Mouse (Mus musculus) forebrain, embryonic 10.5 days (tissue): ENCODE results near the gene Sh2b2. TPM values are rescaled to one million over a fixed set of nuclear protein-coding genes. Genes with fewer than 3 reads are reported as not detected.

Source experiments
- DNase-seq: peaks from one replicate; pipeline ENCODE4 v3.0.0-alpha.2; 2017; ENCODE audit warnings: low spot score; ENCODE audit errors: extremely low spot score
- H3K27ac ChIP-seq: fragments of 300-500 bp; sonication (generic); 2 replicates; pipeline ENCODE4 v1.5.1; 2016; ENCODE audit warnings: mild to moderate bottlenecking
- H3K27me3 ChIP-seq: fragments of 300-500 bp; sonication (generic); 2 replicates; pipeline ENCODE4 v1.6.1; 2016; ENCODE audit warnings: mild to moderate bottlenecking; ENCODE audit not compliant: poor library complexity, severe bottlenecking
- H3K36me3 ChIP-seq: fragments of 300-500 bp; sonication (generic); replicated peaks from 2 replicates; pipeline ENCODE4 v1.6.1; 2016; ENCODE audit warnings: mild to moderate bottlenecking, moderate library complexity
- H3K4me1 ChIP-seq: fragments of 300-500 bp; sonication (generic); 2 replicates; pipeline ENCODE4 v1.6.1; 2016
- H3K4me3 ChIP-seq: fragments of 300-500 bp; sonication (generic); 2 replicates; pipeline ENCODE4 v1.5.1; 2016; ENCODE audit warnings: mild to moderate bottlenecking, moderate library complexity
- H3K9me3 ChIP-seq: fragments of 300-500 bp; sonication (generic); 2 replicates; pipeline ENCODE4 v1.6.1; 2016; ENCODE audit warnings: mild to moderate bottlenecking, moderate library complexity
- WGBS: fragments of 180-500 bp; shearing (Covaris S2); methylation state at CpG from one replicate; pipeline ENCODE4 v1.1.7; 2016; 5-methylcytosine and 5-hydroxymethylcytosine counted together
- polyA plus RNA-seq: library from polyadenylated mRNA; unstranded; fragments of >200 nt; fragmentation: Nextera tagmentation; extraction: Ambion mirVana; gene quantifications from 2 replicates; pipeline ENCODE4 v1.2.1, GENCODE M21; 2016

Sh2b2 gene
- polyA plus RNA-seq, 1 experiment from 2014 or later, result 12.5 TPM

DNA sequence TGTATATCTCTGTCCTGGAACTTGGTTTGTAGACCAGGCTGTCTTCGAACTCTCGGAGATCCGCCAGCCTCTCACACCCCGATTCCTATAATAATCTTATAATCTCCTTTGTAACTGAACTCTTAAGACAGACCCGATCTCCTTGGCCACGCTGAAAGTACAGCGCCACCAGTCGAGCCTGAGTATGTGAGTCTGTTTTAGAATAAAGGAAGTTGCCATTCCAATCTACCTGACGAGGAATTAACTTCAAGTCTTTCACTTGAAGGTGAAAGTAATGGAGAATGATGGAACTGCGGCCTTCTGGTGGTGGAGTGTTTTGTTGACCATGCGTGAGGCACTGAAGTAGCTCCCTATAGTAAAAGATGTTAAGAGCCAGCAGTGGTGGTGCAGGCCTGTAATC, 46.8 kb downstream of the Sh2b2 start:
- no peaks in the 10 kb centered on the region for H3K27me3 ChIP-seq
- peak; percentile 26 for DNase-seq
- peaks cover 24% of the 10 kb centered on the region for H3K4me1 ChIP-seq
- peak overlapping the region; percentile 93 for H3K27ac ChIP-seq
- H3K9me3 ChIP-seq, result 0 out of 2 replicates have a peak, but pooled peaks cover 10% of the 10 kb centered on the region
- 33% methylated on average over 11 of the region's 11 CpGs for WGBS
- H3K4me3 ChIP-seq, result peak overlapping the region; percentile 95
- peaks cover 34% of the 10 kb centered on the region for H3K36me3 ChIP-seq

DNA sequence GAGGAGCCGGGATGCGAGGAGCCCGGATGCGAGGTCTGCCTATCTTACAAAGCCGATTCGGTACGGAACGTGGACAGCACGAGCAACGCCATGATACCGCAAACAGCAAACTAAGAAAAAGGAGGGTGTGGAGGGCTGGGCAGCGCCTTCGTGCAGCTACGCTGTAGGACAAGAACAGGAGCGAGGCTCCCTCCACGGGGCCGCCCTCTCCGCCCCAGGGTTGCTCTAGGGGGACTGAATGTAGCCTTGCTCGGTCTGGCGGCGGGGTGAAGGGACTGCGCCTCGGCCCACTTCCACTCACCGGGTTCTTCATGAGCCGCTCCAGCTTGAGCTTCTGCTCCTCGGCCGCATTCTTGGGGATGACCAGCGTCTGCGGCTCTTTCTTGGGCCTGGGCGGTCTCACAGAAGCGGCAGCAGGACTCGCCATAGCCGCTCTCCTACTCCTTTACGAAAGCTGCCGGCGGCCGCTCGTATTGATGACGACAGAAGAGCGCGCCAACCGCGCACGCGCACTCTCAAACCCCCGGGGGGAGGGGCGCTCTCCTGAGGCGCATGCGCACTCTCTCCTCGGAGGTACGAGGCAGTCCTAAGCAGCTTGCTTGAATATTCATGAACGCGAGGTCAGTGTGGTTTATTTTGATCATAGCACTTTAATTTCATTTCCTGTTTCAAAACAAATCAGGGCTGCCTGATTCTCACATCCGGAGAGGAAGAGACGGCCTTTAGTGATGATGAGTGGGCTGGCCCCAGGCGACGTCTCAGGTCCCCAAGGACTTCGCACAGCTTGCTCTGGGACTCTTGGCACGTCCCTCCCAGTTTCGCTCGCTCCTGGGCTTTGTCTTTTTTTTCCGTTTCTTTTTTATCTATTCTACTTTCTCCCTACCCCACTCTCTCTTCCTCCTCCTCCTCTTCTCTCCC, 47.6 kb downstream of the Sh2b2 start, which contains the start of gene Prkrip1:
Gene Prkrip1 (minus strand): TSS at position 490 of the 918 bp plus-strand sequence.
- under 1% methylated on average over 62 of the region's 62 CpGs for WGBS
- H3K27me3 ChIP-seq, result no peaks in the 10 kb centered on the region
- DNase-seq, result peak; percentile 96

DNA sequence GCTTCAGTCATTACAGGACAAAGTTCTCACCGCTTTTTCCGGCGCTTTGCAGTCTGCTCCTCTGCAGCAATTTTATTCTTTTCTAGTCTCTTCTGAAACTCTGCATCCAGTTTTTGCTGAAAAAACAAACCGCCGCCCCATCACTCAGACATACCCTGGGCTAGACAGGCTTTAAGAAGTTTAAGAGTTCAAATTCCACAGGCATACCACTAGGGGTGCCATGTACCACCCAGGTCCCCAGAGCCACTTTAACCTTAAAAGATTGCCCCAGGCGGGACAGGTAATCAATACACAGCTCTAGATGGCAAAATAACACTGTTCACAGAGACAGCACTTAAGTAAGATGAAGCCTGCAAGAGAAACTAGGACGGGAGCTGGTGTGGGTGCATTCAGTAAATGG, 54.5 kb downstream of the Sh2b2 start:
- H3K36me3 ChIP-seq, result peaks cover 98% of the 10 kb centered on the region
- no peak overlapping the region for H3K27ac ChIP-seq
- 0 out of 2 replicates have a peak, but pooled peaks cover under 1% of the 10 kb centered on the region for H3K4me1 ChIP-seq
- H3K27me3 ChIP-seq, result no peaks in the 10 kb centered on the region
- 0 out of 2 replicates have a peak, but pooled peaks cover 6% of the 10 kb centered on the region for H3K9me3 ChIP-seq
- no peak overlapping the region for H3K4me3 ChIP-seq
- DNase-seq, result no peak
- 87% methylated on average over 7 of the region's 7 CpGs for WGBS

More for the DNA sequence above, 47.6 kb downstream of the Sh2b2 start, which contains the start of gene Prkrip1:
- Histone ChIP-seq H3K36me3 (peaks cover 39% of the 10 kb centered on the region), H3K9me3 (0 out of 2 replicates have a peak, but pooled peaks cover 8% of the 10 kb centered on the region), H3K27ac (peak within 1 kb of the TSS; percentile 93), H3K4me3 (peak within 1 kb of the TSS; percentile 95), H3K4me1 (peaks cover 24% of the 10 kb centered on the region)

DNA sequence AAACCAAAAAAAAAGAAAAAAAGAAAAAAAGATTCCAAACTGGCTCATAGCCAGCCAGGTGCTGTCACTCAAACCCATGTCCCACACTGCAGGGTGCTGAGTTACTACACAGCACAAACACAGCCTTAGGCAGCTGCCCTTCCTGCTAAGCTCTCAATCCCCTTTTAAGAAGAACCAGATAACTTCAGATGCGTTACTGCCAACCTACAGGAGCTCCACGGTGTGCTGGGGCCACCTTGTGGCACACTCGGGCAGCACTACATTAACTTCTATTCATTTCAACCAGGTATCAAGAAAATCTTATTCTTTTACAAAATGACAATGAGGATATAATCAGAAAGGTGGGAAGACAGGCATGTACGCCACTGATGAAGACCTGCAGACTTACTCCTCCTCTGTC, 59.6 kb downstream of the Sh2b2 start:
- 48% methylated on average over 4 of the region's 4 CpGs for WGBS
- H3K4me3 ChIP-seq, result no peak overlapping the region
- H3K36me3 ChIP-seq, result peaks cover 97% of the 10 kb centered on the region
- no peaks in the 10 kb centered on the region for H3K27me3 ChIP-seq
- H3K27ac ChIP-seq, result no peak overlapping the region
- H3K9me3 ChIP-seq, result no peaks in the 10 kb centered on the region
- H3K4me1 ChIP-seq, result peaks cover 13% of the 10 kb centered on the region
- DNase-seq, result peak; percentile 27

DNA sequence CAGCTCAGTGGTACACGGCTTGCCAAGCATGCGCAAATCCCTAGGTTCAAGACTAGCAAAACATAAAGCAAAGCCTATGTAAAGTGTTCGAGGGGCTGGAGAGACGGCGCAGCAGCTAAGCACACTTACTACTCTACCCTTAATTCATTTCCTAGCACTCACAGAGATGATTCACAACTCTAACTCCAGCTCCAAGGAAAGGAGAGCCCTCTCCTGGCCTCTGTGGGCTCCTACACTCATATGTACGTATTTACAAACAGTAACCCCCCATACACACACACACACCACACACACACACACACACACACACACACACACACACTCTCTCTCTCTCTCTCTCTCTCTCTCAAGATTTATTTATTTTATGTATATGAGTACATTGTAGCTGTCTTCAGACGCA, 62.6 kb downstream of the Sh2b2 start:
- peaks cover 13% of the 10 kb centered on the region for H3K4me1 ChIP-seq
- no peak overlapping the region for H3K4me3 ChIP-seq
- no peak overlapping the region for H3K27ac ChIP-seq
- DNase-seq, result no peak
- 97% methylated on average over 7 of the region's 7 CpGs for WGBS
- no peaks in the 10 kb centered on the region for H3K9me3 ChIP-seq
- no peaks in the 10 kb centered on the region for H3K27me3 ChIP-seq
- H3K36me3 ChIP-seq, result peaks cover 97% of the 10 kb centered on the region

DNA sequence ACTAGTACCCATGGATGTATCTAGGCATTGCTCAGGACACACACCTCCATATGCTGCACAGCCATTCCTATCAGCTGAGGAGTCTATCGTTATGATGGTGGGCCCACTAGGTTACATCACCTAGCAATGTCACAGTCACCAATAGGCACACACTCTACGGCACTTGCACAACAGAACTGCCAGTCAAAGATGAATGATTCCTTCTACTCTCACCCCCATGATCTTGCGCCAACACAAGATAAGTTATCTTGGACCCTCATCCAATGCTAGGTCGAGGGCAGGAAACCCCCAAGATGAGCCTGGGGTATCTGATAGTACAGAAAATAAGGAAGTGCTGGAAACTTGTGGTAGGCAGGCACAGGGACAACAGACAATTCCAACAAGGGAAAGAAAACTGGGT, 63.5 kb downstream of the Sh2b2 start:
- Histone ChIP-seq H3K27ac (no peak overlapping the region), H3K36me3 (peaks cover 97% of the 10 kb centered on the region), H3K4me3 (no peak overlapping the region), H3K4me1 (peaks cover 13% of the 10 kb centered on the region), H3K27me3 (no peaks in the 10 kb centered on the region), H3K9me3 (no peaks in the 10 kb centered on the region)
- WGBS, result 89% methylated on average over 4 of the region's 4 CpGs
- DNase-seq, result no peak

DNA sequence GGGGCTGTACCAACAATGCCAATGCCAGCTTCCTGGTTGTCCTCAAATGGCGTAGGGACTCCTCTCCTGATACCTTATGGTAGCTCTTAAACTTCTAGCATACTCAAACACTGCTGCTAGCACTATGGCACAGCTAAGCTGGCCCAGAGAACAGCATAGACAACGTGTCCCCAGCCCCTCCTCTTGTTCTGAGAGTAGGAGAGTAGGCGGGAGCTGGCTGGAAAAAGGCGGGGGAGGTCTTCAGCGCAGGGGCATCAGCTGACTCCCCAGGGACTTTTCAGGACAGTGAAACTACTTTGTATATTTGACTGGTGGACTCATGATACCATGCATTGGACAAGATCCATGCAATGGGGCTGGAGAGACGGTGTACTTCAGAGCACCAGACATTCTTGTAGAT, 64.3 kb downstream of the Sh2b2 start:
- Histone ChIP-seq H3K27me3 (no peaks in the 10 kb centered on the region), H3K9me3 (no peaks in the 10 kb centered on the region), H3K36me3 (peaks cover 99% of the 10 kb centered on the region), H3K4me3 (no peak overlapping the region), H3K27ac (no peak overlapping the region), H3K4me1 (peaks cover 13% of the 10 kb centered on the region)
- no peak for DNase-seq
- 89% methylated on average over 6 of the region's 6 CpGs for WGBS

DNA sequence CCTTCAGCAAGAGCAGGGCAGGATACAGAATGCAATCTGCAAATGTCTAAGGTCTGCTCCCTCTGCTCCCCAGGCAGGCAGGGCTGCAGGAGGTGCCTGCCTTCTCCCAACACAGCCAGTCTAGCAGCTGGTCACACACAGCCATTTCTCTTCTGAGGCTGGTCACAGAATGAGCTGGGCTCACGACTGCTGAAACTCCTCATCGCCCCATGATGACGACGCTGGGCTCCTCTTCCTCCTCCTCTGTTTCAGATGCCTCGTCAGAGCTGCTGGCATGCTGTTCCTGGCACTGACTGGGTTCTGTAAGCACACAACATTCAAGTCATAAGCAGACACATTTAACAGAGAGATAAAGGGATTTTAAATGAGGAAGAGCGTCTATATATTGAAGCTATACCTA, 65.2 kb downstream of the Sh2b2 start:
- Histone ChIP-seq H3K27ac (no peak overlapping the region), H3K36me3 (peaks cover 95% of the 10 kb centered on the region), H3K4me3 (no peak overlapping the region), H3K4me1 (peaks cover 6% of the 10 kb centered on the region), H3K27me3 (no peaks in the 10 kb centered on the region), H3K9me3 (no peaks in the 10 kb centered on the region)
- 90% methylated on average over 6 of the region's 6 CpGs for WGBS
- DNase-seq, result no peak

DNA sequence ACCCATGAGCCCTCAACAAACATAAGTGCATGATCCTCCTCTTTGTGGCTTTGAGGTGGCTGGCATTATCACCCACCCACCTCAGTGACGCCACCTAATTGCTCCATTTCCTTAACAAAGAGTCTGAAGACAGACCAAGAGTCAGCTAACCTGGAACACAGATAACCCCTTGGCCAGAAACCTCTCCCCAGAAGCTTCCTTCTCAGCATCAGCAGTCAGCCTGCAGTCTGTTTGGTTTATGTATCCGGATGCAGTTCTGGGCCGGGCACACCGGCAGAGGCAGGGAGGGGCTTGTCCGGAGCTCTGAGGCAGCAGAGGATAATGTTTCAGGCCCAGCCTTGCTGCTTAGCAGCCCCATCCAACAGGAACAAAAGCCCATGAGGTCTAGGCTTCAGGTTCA, 66.8 kb downstream of the Sh2b2 start:
- Histone ChIP-seq H3K4me3 (no peak overlapping the region), H3K36me3 (peaks cover 79% of the 10 kb centered on the region), H3K4me1 (no peaks in the 10 kb centered on the region), H3K27me3 (no peaks in the 10 kb centered on the region), H3K27ac (no peak overlapping the region), H3K9me3 (no peaks in the 10 kb centered on the region)
- no peak for DNase-seq
- WGBS, result 87% methylated on average over 5 of the region's 5 CpGs

DNA sequence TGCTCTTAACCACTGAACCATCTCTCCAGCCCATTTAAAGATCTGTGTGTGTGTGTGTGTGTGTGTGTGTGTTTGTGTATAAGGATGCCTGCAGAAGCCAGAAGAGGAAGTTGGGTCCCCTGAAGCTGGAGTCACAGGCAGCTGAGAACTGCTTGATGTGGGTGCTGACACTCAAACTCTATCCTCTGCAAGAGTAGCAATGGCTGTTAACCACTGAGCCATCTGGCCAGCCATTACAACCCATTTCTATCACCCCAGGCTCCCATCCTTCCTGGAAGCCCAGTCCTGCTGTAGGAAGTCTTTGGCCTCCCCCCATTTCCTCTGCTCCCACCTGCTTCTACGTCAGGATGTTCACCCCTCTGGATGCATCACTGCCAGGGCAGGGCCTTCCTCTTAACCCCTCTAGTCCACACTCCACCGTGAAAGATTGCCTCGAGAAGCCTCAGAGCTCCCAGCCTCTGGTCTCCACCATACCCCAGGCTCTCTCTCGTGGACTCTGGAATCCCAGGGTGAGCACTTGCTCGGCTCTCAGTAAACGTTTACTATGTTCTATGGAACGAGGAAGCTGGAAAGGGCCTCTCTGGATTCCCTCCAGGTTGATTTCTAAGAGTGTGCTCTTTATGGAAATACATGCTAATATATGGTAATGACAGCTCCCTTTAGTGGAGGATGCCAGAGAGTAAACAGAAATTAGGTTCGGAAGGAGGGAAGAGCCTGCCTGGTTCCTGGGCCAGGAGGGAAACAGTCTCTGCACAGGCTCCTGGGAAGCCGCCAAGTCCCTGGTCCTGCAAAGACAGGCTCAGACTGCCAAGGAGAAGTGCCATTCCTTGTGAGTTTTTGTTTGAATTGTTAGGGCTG, 72.5 kb downstream of the Sh2b2 start:
- Histone ChIP-seq H3K4me1 (peaks cover 20% of the 10 kb centered on the region), H3K36me3 (peaks cover 22% of the 10 kb centered on the region), H3K27ac (no peak overlapping the region), H3K4me3 (no peak overlapping the region), H3K9me3 (no peaks in the 10 kb centered on the region), H3K27me3 (peaks cover 17% of the 10 kb centered on the region)
- WGBS, result 69% methylated on average over 9 of the region's 9 CpGs
- no peak for DNase-seq

DNA sequence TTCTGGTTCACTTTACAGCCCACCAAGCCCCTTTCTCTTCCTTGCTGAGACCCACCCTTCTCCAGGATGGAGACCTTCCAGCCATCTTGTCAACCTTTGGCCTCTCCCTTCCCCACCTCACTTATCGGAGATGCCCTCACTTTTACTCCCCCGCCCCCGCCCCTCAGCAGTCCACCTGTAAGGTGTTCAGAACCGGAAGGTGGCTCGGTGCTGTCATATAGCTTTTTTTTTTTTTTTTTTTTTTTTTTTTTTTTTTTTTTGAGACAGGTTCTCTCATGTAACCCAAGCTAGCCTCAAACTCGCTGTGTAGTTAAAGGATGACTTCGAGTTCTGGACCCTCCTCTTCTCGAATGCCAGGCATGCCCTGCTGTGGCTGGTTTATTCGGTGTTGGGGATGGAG, 73.4 kb downstream of the Sh2b2 start:
- 84% methylated on average over 9 of the region's 9 CpGs for WGBS
- H3K36me3 ChIP-seq, result peaks cover 18% of the 10 kb centered on the region
- no peak overlapping the region for H3K27ac ChIP-seq
- peaks cover 20% of the 10 kb centered on the region for H3K4me1 ChIP-seq
- DNase-seq, result no peak
- H3K9me3 ChIP-seq, result peaks cover 4% of the 10 kb centered on the region; the same call in 1 of the 2 replicates
- H3K27me3 ChIP-seq, result peaks cover 17% of the 10 kb centered on the region
- no peak overlapping the region for H3K4me3 ChIP-seq
